ENCODE assay signal across 23 mouse cellular contexts in the genomic region with DNA sequence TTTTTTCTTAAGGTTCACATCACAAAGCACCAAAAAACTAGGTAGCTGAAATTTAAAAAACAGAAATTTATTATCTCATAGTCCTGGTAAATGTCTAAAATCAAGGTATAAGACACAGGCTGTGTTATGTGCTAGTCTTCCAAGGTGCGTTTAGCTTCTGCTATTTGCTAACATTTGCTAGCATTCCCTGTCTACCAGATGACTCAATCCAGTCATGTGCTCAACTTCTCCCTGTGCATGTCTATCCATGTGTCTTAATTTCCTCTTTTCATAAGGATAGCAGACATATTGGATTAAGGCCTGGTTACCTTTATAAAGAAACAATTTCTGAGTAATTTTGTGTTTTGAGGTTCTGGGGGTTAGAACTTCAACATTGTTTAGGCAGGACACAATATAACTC.
"Had no signal": no experiment of that assay in that cellular context is flagged by ENCODE, and none has a peak within 500 bp of the region (broad histone marks: within the 10 kb centered on the region; RNA-seq: fewer than 3 reads in every experiment).

No protein-coding gene starts in this region.

- H3K4me2 ChIP-seq: liver, embryonic 15.5 days; lung, embryonic 15.5 days; midbrain, embryonic 12.5 days; neural tube, embryonic 13.5 days; neural tube, embryonic 15.5 days had no signal

- H3K4me1 ChIP-seq: liver, embryonic 15.5 days; lung, embryonic 15.5 days; megakaryocyte, embryonic 14.5 days; midbrain, embryonic 12.5 days; neural tube, embryonic 13.5 days; neural tube, embryonic 15.5 days had no signal

- H3K9me3 ChIP-seq: liver, embryonic 15.5 days; lung, embryonic 15.5 days; megakaryocyte, embryonic 14.5 days; midbrain, embryonic 12.5 days; neural tube, embryonic 13.5 days; neural tube, embryonic 15.5 days had no signal

- ATAC-seq: liver, postnatal 0 days; lung, postnatal 0 days; midbrain, embryonic 16.5 days had no signal

- H3K4me3 ChIP-seq: liver, embryonic 15.5 days; lung, embryonic 15.5 days; megakaryocyte, embryonic 14.5 days; midbrain, embryonic 12.5 days; myocyte; neural tube, embryonic 13.5 days; neural tube, embryonic 15.5 days had no signal

- H3K9ac ChIP-seq: liver, embryonic 15.5 days; liver, postnatal 0 days; lung, embryonic 15.5 days; midbrain, embryonic 12.5 days; neural tube, embryonic 13.5 days; neural tube, embryonic 15.5 days had no signal

- H3K27ac ChIP-seq: liver, embryonic 15.5 days; lung, embryonic 15.5 days; macrophage; midbrain, embryonic 12.5 days; neural tube, embryonic 13.5 days; neural tube, embryonic 15.5 days had no signal

- DNase-seq: liver, postnatal 0 days; lung, adult 2 months; lung, postnatal 14 days; lung, postnatal 36 days; midbrain, embryonic 14.5 days; retina, postnatal 1 day; right cerebral cortex, adult 18-20 months; right cerebral cortex, postnatal 25 days; right cerebral cortex, postnatal 4 days; spleen, adult 18-20 months; thymus, adult 18-20 months; thymus, postnatal 14 days; thymus, postnatal 36 days had no signal

- H3K27me3 ChIP-seq: liver, embryonic 15.5 days; megakaryocyte, embryonic 14.5 days; midbrain, embryonic 12.5 days; neural tube, embryonic 13.5 days; neural tube, embryonic 15.5 days had no signal

- H3K36me3 ChIP-seq: liver, embryonic 15.5 days; lung, embryonic 15.5 days; midbrain, embryonic 12.5 days; neural tube, embryonic 13.5 days; neural tube, embryonic 15.5 days had no signal
